Mouse (Mus musculus) liver, embryonic 12.5 days (tissue): ENCODE data around the gene Tmem95. TPM values are rescaled to one million over a fixed set of nuclear protein-coding genes. Genes with fewer than 3 reads are reported as not detected.
A peak's percentile ranks its signal among the peaks of the same experiment; 100 is the strongest.

Source experiments
- ATAC-seq: fragments of 200-750 bp; cut with Nextera tagmentation; 2 replicates; pipeline ENCODE4 v1.8.0; 2017; ENCODE audit warnings: moderate number of reproducible peaks, mild to moderate bottlenecking, moderate library complexity
- H3K27ac ChIP-seq: fragments of 300-500 bp; sonication (generic); 2 replicates; pipeline ENCODE4 v1.5.1; 2016; ENCODE audit warnings: mild to moderate bottlenecking
- H3K27me3 ChIP-seq: fragments of 300-500 bp; sonication (generic); replicated peaks from 2 replicates; pipeline ENCODE4 v1.6.1; 2016; ENCODE audit warnings: mild to moderate bottlenecking, moderate library complexity
- H3K36me3 ChIP-seq: fragments of 300-500 bp; sonication (generic); 2 replicates; pipeline ENCODE4 v1.6.1; 2016; ENCODE audit warnings: mild to moderate bottlenecking, moderate library complexity
- H3K4me1 ChIP-seq: fragments of 300-500 bp; sonication (generic); 2 replicates; pipeline ENCODE4 v1.6.1; 2016
- H3K4me2 ChIP-seq: fragments of 300-500 bp; sonication (generic); 2 replicates; pipeline ENCODE4 v1.6.1; 2016; ENCODE audit warnings: mild to moderate bottlenecking, moderate library complexity
- H3K4me3 ChIP-seq: fragments of 300-500 bp; sonication (generic); 2 replicates; pipeline ENCODE4 v1.5.1; 2016; ENCODE audit warnings: mild to moderate bottlenecking, moderate library complexity
- H3K9ac ChIP-seq: fragments of 300-500 bp; sonication (generic); 2 replicates; pipeline ENCODE4 v1.6.1; 2016; ENCODE audit warnings: mild to moderate bottlenecking, moderate library complexity
- H3K9me3 ChIP-seq: fragments of 300-500 bp; sonication (generic); replicated peaks from 2 replicates; pipeline ENCODE4 v1.6.1; 2016; ENCODE audit warnings: mild to moderate bottlenecking, moderate library complexity
- WGBS: fragments of 180-500 bp; shearing (Covaris S2); methylation state at CpG from one replicate; pipeline ENCODE4 v1.1.7; 2016; ENCODE audit not compliant: insufficient replicate concordance; 5-methylcytosine and 5-hydroxymethylcytosine counted together
- polyA plus RNA-seq: library from polyadenylated mRNA; unstranded; fragments of >200 nt; fragmentation: Nextera tagmentation; extraction: Ambion mirVana; gene quantifications from 2 replicates; pipeline ENCODE4 v1.2.1, GENCODE M21; 2016

Gene Tmem95
- polyA plus RNA-seq, 1 experiment from 2014 or later: not detected

DNA sequence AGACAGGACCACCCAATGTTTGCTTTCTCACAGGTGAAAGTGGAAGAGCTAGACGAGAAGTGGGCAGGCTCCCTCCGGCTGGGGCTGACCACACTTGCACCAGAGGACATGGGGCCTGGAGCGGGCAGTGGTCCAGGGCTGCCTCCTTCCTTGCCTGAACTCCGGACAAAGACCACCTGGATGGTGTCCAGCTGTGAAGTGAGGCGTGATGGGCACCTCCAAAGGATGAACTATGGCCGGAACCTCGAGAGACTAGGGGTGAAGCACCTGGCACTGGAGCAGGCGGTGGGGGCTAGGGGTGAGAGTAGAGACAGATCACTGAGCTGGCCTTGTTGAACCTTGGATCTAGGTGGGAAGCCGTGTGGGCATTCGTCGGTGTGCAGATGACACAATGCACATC, 30.8 kb upstream of the Tmem95 start:
- H3K4me1 ChIP-seq: peaks cover 15% of the 10 kb centered on the region
- H3K4me2 ChIP-seq: no peak overlapping the region
- H3K27ac ChIP-seq: no peak overlapping the region
- no peak for ATAC-seq
- no peaks in the 10 kb centered on the region for H3K9me3 ChIP-seq
- 88% methylated on average over 11 of the region's 11 CpGs for WGBS
- H3K9ac ChIP-seq: no peak overlapping the region
- peaks cover 99% of the 10 kb centered on the region for H3K36me3 ChIP-seq
- no peak overlapping the region for H3K4me3 ChIP-seq
- H3K27me3 ChIP-seq: no peaks in the 10 kb centered on the region

DNA sequence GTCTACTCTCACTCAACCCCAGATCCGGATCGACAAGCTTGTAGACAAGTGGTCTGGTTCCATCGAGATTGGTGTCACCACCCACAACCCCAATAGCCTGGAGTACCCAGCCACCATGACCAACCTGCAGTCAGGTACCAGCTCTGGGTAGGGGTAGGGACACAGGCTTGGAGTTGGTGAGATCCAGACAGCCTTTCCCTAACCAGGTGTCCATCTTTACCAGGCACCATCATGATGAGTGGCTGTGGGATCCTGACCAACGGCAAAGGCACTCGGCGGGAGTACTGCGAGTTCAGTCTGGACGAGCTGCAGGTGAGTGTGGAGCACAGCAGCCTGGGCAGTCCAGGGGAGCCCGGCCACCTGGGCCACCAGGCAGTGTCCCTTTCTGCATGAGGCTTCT, 26.5 kb upstream of the Tmem95 start:
- H3K4me1 ChIP-seq: peaks cover 34% of the 10 kb centered on the region
- no peak overlapping the region for H3K9ac ChIP-seq
- peaks cover 5% of the 10 kb centered on the region for H3K27me3 ChIP-seq
- WGBS: 89% methylated on average over 9 of the region's 9 CpGs
- no peak overlapping the region for H3K4me3 ChIP-seq
- no peak overlapping the region for H3K27ac ChIP-seq
- H3K36me3 ChIP-seq: peaks cover 62% of the 10 kb centered on the region
- no peak overlapping the region for H3K4me2 ChIP-seq
- H3K9me3 ChIP-seq: no peaks in the 10 kb centered on the region
- no peak for ATAC-seq

DNA sequence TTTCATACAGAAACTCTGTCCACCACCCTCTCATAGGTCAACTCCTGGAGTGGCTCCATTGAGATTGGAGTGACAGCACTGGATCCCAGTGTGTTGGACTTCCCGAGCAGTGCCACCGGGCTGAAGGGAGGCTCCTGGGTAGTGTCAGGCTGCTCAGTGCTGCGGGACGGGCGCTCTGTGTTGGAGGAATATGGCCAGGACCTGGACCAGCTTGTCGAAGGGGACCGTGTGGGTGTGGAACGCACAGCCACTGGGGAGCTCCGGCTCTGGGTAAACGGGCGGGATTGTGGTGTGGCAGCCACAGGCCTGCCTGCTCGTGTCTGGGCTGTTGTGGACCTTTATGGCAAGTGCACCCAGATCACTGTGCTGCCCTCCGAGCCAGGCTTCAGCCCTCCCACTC, 25.2 kb upstream of the Tmem95 start:
- no peaks in the 10 kb centered on the region for H3K9me3 ChIP-seq
- H3K9ac ChIP-seq: peak overlapping the region; percentile 92
- H3K36me3 ChIP-seq: peaks cover 49% of the 10 kb centered on the region
- peak overlapping the region; percentile 95 for H3K27ac ChIP-seq
- H3K27me3 ChIP-seq: peaks cover 8% of the 10 kb centered on the region
- peak overlapping the region; percentile 86 for H3K4me3 ChIP-seq
- peak overlapping the region; percentile 95 for H3K4me2 ChIP-seq
- peaks cover 46% of the 10 kb centered on the region for H3K4me1 ChIP-seq
- 77% methylated on average over 12 of the region's 13 CpGs for WGBS
- no peak for ATAC-seq

DNA sequence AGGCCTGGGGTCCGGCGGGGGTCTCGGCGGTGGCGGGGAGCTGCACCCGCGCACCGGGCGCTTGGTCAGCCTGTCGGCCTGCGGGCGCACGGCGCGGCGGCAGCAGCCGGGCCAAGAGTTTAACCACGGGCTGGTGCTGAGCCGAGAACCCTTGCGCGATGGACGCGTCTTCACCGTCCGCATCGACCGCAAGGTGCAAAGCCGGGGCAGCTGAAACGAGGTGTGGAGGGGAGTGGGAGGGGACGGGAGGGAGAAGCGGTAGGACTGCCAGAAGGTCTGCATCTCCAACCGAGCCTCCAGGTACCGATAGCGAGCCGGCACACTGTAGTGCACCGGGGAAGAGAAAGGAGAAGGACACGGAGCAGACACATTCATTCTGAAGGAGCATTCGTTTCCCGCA, 24.2 kb upstream of the Tmem95 start:
- H3K4me3 ChIP-seq: peak overlapping the region; percentile 86
- ATAC-seq: peak; percentile 2; the same call in 1 of the 2 replicates
- peaks cover 47% of the 10 kb centered on the region for H3K4me1 ChIP-seq
- peaks cover 39% of the 10 kb centered on the region for H3K36me3 ChIP-seq
- H3K9me3 ChIP-seq: no peaks in the 10 kb centered on the region
- WGBS: under 1% methylated on average over 39 of the region's 39 CpGs
- H3K4me2 ChIP-seq: peak overlapping the region; percentile 95
- H3K9ac ChIP-seq: peak overlapping the region; percentile 92
- H3K27ac ChIP-seq: peak overlapping the region; percentile 95
- peaks cover 8% of the 10 kb centered on the region for H3K27me3 ChIP-seq

DNA sequence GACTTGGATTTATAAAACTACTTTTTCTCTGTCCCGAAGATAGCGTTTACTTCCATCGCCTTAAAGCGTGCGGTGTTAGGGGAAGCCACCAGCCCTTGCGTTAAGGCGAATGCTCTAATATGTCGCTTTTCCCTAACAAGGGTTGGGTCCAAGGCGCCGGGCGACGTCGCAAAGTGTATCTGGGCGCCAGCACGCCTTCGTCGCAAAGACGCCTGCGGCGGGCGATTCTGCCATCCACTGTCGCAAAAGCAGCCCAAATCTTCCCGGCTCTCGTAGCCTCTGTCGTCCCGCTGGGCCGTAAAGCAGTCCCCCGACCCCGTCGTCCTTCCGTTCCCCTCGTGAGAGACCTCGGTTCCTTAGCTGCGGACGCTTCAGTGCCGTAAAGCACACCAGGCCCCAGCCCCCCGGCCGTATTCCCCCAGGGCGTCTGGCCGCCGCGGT, 23.6 kb upstream of the Tmem95 start:
- WGBS: under 1% methylated on average over 42 of the region's 42 CpGs
- peak; percentile 62 for ATAC-seq
- peak overlapping the region; percentile 95 for H3K4me2 ChIP-seq

DNA sequence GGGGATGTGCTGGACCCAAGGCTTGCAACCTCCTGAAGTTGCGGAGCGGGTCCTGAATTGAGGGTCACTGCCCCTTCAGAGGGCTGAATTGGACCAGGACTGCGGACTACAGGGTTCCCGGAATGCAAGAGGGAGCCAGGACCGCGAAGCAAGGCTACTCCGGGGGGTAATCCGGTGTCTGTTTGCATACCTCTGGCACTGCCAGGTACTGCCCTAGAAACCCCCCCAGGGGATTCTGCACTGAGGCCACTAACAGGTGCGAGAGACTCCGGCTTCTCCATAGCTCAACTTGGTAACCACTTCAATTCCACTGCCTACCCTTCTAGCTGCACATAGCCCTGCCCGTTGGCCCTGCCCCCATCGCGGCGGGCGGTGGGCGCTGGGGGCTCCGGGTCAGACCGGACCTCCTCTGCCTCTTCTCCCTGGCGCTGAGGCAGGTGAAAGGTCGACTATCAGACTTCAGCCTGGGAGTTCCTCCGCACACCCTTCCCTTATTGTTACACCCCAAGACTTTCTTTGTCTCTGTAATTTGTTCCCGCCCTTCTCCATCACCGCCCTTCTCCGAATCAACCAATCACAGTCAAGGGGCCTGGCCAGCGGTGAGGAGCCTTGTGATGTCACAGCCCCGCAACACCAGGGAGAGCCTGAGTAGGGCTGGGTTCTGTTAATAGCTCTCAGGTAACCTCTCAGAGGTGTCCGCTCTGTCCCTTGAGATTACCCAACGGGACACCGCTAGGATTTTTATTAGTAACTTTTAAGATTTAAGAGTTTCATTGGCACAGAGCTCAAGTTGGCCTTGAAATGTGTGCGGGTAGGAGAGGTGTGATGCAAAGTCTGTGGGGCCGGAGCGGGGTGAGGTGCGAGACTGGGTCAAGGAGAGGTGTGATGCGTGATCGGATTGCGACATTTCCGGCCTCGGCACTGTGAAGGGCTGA, 22.9 kb upstream of the Tmem95 start, which contains the start of the genes 2810408A11Rik and Neurl4:
Gene 2810408A11Rik, minus strand, starts transcription at position 517 of the 935 bp plus-strand sequence.
Gene Neurl4, plus strand, starts transcription at position 602 of the 935 bp plus-strand sequence.
- H3K4me2 ChIP-seq: peak within 1 kb of the TSS; percentile 95

More for the DNA sequence above, 23.6 kb upstream of the Tmem95 start:
- Histone ChIP-seq H3K36me3 (peaks cover 33% of the 10 kb centered on the region), H3K4me1 (peaks cover 47% of the 10 kb centered on the region), H3K4me3 (peak overlapping the region; percentile 86), H3K9ac (peak overlapping the region; percentile 92), H3K27me3 (peaks cover 8% of the 10 kb centered on the region), H3K27ac (peak overlapping the region; percentile 95), H3K9me3 (no peaks in the 10 kb centered on the region)

DNA sequence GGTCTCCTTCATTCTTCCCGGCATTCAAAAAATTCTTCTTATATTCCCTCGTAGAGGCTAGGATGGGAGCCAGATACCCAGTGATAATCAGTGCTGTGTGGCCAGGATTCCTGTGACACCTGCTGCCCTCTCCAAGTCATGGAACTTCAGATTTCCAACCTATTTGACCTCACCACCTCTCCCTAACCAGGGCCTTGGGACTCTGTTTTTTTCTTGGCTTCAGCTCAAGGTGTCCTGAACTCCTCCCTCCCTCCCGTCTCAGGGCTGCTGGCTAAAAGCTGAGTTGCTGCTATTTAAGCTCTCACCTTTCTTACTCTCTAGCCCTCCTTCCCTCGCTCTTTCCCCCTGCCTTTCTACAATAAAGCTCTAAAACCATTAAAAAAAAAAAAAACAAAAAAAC, 22.1 kb upstream of the Tmem95 start:
- Histone ChIP-seq H3K36me3 (peaks cover 18% of the 10 kb centered on the region), H3K9me3 (no peaks in the 10 kb centered on the region), H3K27me3 (peaks cover 8% of the 10 kb centered on the region), H3K27ac (no peak overlapping the region), H3K4me1 (peaks cover 57% of the 10 kb centered on the region), H3K4me2 (peak overlapping the region; percentile 95), H3K4me3 (peak overlapping the region; percentile 86; the same call in 1 of the 2 replicates), H3K9ac (no peak overlapping the region; the same call in 1 of the 2 replicates)
- 45% methylated on average over 4 of the region's 4 CpGs for WGBS
- ATAC-seq: no peak

More for the DNA sequence above, 22.9 kb upstream of the Tmem95 start, which contains the start of the genes 2810408A11Rik and Neurl4:
- peak; percentile 91 for ATAC-seq
- peak within 1 kb of the TSS; percentile 86 for H3K4me3 ChIP-seq
- peak within 1 kb of the TSS; percentile 95 for H3K27ac ChIP-seq
- H3K9me3 ChIP-seq: no peaks in the 10 kb centered on the region
- peaks cover 8% of the 10 kb centered on the region for H3K27me3 ChIP-seq
- peaks cover 27% of the 10 kb centered on the region for H3K36me3 ChIP-seq
- peaks cover 49% of the 10 kb centered on the region for H3K4me1 ChIP-seq
- peak within 1 kb of the TSS; percentile 92 for H3K9ac ChIP-seq
- under 1% methylated on average over 38 of the region's 38 CpGs for WGBS

DNA sequence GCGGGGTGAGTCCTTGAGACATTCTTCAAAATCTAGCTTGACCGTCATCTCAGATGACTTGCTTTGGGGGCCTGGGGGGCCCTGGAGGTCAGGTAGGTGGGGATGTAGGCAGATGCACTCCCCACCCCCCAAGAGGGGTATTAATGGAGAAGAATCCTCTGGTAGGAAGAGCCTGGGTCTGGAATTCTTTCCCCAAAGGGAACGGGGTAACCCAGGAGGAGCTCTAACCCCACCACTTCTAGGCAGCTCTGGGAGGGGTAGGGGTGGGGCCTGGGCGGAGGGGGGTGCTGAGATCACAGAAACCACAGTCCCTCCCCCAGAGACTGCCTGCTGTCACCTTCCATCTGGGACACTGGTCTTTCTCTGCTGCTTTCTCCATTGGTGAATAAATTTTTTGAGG, 17.5 kb upstream of the Tmem95 start, which contains the start of gene Acap1:
Gene Acap1, minus strand, starts transcription at position 249 of the 400 bp plus-strand sequence.
- Histone ChIP-seq H3K27ac (peak within 1 kb of the TSS; percentile 57), H3K9ac (peak within 1 kb of the TSS; percentile 45), H3K36me3 (no peaks in the 10 kb centered on the region), H3K4me3 (peak within 1 kb of the TSS; percentile 25; the same call in 1 of the 2 replicates), H3K4me1 (peaks cover 54% of the 10 kb centered on the region), H3K27me3 (peaks cover 8% of the 10 kb centered on the region), H3K4me2 (peak within 1 kb of the TSS; percentile 50), H3K9me3 (no peaks in the 10 kb centered on the region)
- 36% methylated on average over 4 of the region's 4 CpGs for WGBS
- ATAC-seq: peak; percentile 78

DNA sequence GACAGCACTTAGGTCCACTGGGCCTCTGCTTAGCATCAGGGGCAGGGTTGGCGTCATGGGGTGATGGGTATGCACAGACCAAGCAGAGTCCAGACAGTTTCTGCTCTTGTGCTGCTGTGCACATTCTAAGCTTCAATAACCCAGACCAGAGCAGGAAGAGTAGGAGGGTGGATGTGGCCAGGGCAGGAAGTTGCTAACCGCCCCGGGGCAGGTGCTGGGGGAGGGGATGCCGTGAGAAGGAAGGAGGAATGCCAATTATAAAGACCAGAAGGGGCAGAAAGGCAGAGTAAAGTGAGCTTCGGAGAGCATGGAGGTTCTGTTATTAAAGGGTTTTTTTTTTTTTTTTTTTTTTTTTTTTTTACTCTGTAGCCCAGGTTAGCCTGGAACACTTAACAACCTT, 16.9 kb upstream of the Tmem95 start:
- peak overlapping the region; percentile 45 for H3K9ac ChIP-seq

DNA sequence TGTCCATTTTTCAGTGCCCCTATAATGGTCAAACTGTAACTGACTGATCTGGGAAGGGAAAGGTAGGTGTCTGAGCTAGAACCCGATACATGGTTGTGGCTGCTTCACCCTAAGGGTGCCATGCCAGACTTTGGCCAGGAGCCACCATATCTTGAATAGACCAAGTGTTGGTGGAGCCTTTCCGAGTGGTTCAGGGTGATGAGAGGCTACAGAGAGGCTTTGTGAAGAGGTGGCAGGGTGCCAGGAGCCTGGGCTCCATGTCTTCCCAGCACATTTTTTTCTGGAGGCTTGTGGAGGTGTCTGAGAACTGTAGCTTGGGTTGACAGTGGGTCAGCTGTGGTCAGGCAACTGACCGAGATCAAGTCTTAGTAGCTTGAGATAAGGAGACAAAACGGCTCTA, 13.7 kb upstream of the Tmem95 start:
- peaks cover 59% of the 10 kb centered on the region for H3K4me1 ChIP-seq
- no peaks in the 10 kb centered on the region for H3K36me3 ChIP-seq
- no peaks in the 10 kb centered on the region for H3K27me3 ChIP-seq
- H3K4me2 ChIP-seq: no peak overlapping the region
- H3K9me3 ChIP-seq: no peaks in the 10 kb centered on the region
- no peak overlapping the region for H3K4me3 ChIP-seq
- no peak for ATAC-seq
- no peak overlapping the region for H3K27ac ChIP-seq
- WGBS: 48% methylated on average over 4 of the region's 4 CpGs
- H3K9ac ChIP-seq: no peak overlapping the region

More for the DNA sequence above, 16.9 kb upstream of the Tmem95 start:
- 21% methylated on average over 5 of the region's 5 CpGs for WGBS
- peak overlapping the region; percentile 57; the same call in 1 of the 2 replicates for H3K27ac ChIP-seq
- H3K27me3 ChIP-seq: peaks cover 7% of the 10 kb centered on the region
- no peaks in the 10 kb centered on the region for H3K9me3 ChIP-seq
- H3K4me1 ChIP-seq: peaks cover 54% of the 10 kb centered on the region
- no peaks in the 10 kb centered on the region for H3K36me3 ChIP-seq
- ATAC-seq: 0 out of 2 replicates have a peak, but pooled peaks have one; percentile 9
- 0 out of 2 replicates have a peak overlapping the region, but pooled peaks have one; percentile 50 for H3K4me2 ChIP-seq
- no peak overlapping the region for H3K4me3 ChIP-seq

DNA sequence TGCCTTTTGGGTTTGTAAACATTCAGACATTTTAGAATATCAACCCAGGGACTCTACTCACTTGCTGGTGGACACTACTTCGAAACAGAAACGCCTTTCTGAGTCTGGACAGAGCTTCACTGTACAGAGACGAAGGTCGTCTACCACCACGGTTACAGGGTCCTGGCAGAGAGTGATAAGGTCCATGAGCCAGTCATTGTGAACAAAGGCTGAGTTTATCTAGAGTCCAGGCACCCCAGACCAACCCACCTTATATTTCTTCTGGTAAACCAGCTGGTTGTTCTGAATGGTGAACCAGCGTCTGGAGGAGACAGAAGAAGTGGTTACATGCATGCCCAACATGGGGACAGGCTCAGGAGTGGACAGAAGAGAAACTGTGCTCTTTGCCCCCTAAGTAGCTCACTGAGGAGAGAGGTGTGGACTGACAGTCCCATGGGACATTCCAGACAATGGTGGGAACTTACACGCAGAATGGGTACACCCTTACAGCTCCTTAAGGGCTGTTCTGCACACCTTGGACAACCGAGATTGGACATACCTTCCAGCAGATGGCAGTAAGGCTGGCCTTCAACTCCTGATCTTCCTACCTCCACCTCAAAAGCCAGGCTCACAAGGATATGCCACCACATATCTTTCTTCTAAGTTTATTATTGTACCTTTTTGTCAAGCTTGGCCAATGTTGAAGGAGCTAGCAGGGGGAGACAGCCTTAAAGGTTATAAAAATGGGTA, 9.3 kb upstream of the Tmem95 start:
- WGBS: 29% methylated on average over 8 of the region's 8 CpGs
- peak overlapping the region; percentile 55 for H3K4me2 ChIP-seq
- no peaks in the 10 kb centered on the region for H3K9me3 ChIP-seq
- no peaks in the 10 kb centered on the region for H3K27me3 ChIP-seq
- peaks cover 77% of the 10 kb centered on the region for H3K4me1 ChIP-seq
- peak overlapping the region; percentile 10; the same call in 1 of the 2 replicates for H3K4me3 ChIP-seq
- ATAC-seq: peak; percentile 90
- H3K9ac ChIP-seq: peak overlapping the region; percentile 33
- no peaks in the 10 kb centered on the region for H3K36me3 ChIP-seq
- peak overlapping the region; percentile 80 for H3K27ac ChIP-seq
